Mouse (Mus musculus): Measurements from ENCODE around the gene Ambra1. TPM values are rescaled to one million over a fixed set of nuclear protein-coding genes. Genes with fewer than 3 reads are reported as not detected.

The Ambra1 gene
- total and polyA plus RNA-seq, 3 experiments = 12.7 to 15.3 (median 14.7) TPM

DNA sequence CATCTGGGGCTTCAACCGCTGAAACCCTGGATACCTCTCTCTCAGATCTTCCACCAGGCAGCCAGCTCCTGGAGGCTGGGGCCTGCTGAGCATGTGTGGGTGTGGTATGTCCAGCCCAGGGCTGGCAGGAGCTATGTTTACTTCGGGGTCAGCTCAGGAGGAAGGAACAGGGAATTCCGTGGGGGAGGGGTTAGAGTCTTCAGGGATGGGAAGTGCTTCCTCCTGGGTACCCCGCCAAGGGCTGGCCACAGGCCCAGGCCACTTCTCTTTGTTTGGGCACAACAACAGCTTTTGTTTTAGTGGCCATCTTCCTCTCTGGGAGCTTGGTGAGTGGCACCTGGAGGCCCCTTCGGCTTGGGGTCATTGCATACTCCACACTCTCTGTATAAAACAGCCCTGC lies 223.9 kb downstream of the Ambra1 start:
- peak overlapping the region; percentile 85 for H3K27ac ChIP-seq
- TF ChIP-seq POLR2A (IDR thresholded peaks at IDR 0.05; ENCODE audit: insufficient read depth, low read depth, low read length) (0 out of 2 replicates have a peak, but pooled peaks have one; percentile 21), CTCF (IDR thresholded peaks at IDR 0.05) (peak; percentile 35), EP300 (IDR thresholded peaks at IDR 0.05; ENCODE audit: insufficient read depth, low read depth, low read length) (peak; percentile 96)
- H3K36me3 ChIP-seq (ENCODE audit: control insufficient read depth, insufficient read depth, low read length) = peaks cover 12% of the 10 kb centered on the region
- peaks cover 13% of the 10 kb centered on the region for H3K79me2 ChIP-seq (replicated peaks; ENCODE audit: control insufficient read depth, insufficient read depth, low read length)
- DNase-seq = peak; percentile 81 to 87
- H3K4me3 ChIP-seq = no peak overlapping the region
- H3K9ac ChIP-seq (ENCODE audit: low read depth, low read length) = 0 out of 2 replicates have a peak overlapping the region, but pooled peaks have one; percentile 27
- intact Hi-C loops (cut with DNase I) = no loop called here
- WGBS = 3% methylated on average over 5 of the region's 5 CpGs
- H3K27me3 ChIP-seq (ENCODE audit: control insufficient read depth, insufficient read depth, low read length) = no peaks in the 10 kb centered on the region
- H3K4me1 ChIP-seq (ENCODE audit: control insufficient read depth, insufficient read depth, low read length) = peaks cover 38% of the 10 kb centered on the region

DNA sequence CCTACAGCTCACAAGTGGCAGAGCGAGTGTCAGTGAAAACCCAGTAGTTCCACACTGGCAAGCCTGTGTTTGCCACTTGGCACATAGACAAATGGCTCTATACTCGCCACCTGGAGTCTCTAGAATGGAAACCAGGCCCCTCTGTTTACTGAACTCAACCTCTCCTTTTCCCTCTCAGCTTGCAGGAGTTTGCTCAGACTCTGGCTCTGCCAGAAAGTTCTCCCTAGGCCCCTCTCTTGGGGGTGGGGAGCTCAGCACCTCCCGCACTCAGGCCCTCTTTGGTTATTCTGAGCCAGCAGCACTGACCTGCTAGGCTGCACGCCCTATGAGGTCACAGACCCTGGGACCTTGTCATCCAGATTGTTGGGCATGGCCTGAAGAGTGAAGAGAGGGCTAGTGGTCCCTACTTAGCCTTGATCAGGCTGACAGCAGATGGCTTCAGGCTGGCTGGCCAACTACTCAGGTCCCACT lies 225.2 kb downstream of the Ambra1 start:
- H3K27me3 ChIP-seq (ENCODE audit: control insufficient read depth, insufficient read depth, low read length) = no peaks in the 10 kb centered on the region
- TF ChIP-seq CTCF (IDR thresholded peaks at IDR 0.05) (no peak), POLR2A (IDR thresholded peaks at IDR 0.05; ENCODE audit: insufficient read depth, low read depth, low read length) (no peak), EP300 (IDR thresholded peaks at IDR 0.05; ENCODE audit: insufficient read depth, low read depth, low read length) (no peak)
- H3K9ac ChIP-seq (ENCODE audit: low read depth, low read length) = no peak overlapping the region
- no peak overlapping the region for H3K4me3 ChIP-seq
- DNase-seq = no peak
- peaks cover 11% of the 10 kb centered on the region for H3K36me3 ChIP-seq (ENCODE audit: control insufficient read depth, insufficient read depth, low read length)
- H3K27ac ChIP-seq = peak overlapping the region; percentile 80
- peaks cover 10% of the 10 kb centered on the region for H3K79me2 ChIP-seq (replicated peaks; ENCODE audit: control insufficient read depth, insufficient read depth, low read length)
- WGBS = 71% methylated on average over 4 of the region's 4 CpGs
- intact Hi-C loops (cut with DNase I) = no loop called here
- peaks cover 34% of the 10 kb centered on the region for H3K4me1 ChIP-seq (ENCODE audit: control insufficient read depth, insufficient read depth, low read length)

DNA sequence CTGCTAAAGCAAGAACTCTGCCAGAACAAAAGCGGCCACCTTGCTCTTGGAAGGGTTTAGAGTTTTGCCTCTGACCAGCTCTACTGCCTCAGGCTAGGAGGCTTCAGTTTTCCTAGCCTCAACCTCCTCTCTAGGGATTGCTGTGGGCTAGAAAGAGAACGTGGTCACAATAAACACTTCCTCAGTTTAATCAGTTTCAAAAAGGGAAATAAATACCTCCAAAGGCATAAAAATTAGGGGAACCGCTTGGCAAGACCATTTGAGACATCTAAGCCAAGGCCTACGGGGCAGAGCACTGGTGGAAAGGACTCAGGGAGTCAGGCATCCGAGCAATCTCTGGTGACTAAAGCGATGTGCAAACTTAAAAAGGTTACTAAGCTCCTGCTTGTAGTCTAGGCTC lies 225.9 kb downstream of the Ambra1 start:
- TF ChIP-seq CTCF (IDR thresholded peaks at IDR 0.05) (no peak), EP300 (IDR thresholded peaks at IDR 0.05; ENCODE audit: insufficient read depth, low read depth, low read length) (no peak), POLR2A (IDR thresholded peaks at IDR 0.05; ENCODE audit: insufficient read depth, low read depth, low read length) (no peak)
- no peak overlapping the region for H3K9ac ChIP-seq (ENCODE audit: low read depth, low read length)
- DNase-seq = no peak
- no peak overlapping the region for H3K4me3 ChIP-seq
- no peaks in the 10 kb centered on the region for H3K27me3 ChIP-seq (ENCODE audit: control insufficient read depth, insufficient read depth, low read length)
- intact Hi-C loops (cut with DNase I) = no loop called here
- H3K79me2 ChIP-seq (replicated peaks; ENCODE audit: control insufficient read depth, insufficient read depth, low read length) = peaks cover 13% of the 10 kb centered on the region
- H3K27ac ChIP-seq = no peak overlapping the region; the same call in 1 of the 2 replicates
- peaks cover 6% of the 10 kb centered on the region for H3K36me3 ChIP-seq (ENCODE audit: control insufficient read depth, insufficient read depth, low read length)
- WGBS = 77% methylated on average over 6 of the region's 6 CpGs
- peaks cover 30% of the 10 kb centered on the region for H3K4me1 ChIP-seq (ENCODE audit: control insufficient read depth, insufficient read depth, low read length)

DNA sequence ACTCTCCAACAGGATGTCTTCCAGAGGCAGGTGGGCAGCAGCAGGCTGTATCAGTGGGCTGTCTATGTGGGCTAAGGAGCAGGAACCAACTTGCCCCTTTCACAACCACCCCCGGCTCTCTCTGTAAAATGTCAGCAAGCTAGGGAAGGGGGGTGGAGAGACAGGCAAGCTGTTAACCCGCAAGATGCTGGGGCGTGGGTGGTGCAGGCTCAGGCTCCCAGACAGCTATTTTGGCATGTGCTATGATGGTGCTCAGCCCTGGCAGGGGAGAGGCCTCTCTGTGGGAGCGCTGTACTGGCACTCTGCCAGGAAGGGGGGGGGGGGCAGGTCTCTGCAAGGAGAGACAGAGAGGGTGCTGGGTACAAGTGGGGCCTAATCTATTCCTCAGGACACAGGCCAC lies 227.2 kb downstream of the Ambra1 start:
- Histone ChIP-seq H3K9ac (ENCODE audit: low read depth, low read length) (no peak overlapping the region), H3K27ac (no peak overlapping the region), H3K79me2 (replicated peaks; ENCODE audit: control insufficient read depth, insufficient read depth, low read length) (peaks cover 15% of the 10 kb centered on the region), H3K36me3 (ENCODE audit: control insufficient read depth, insufficient read depth, low read length) (peaks cover 6% of the 10 kb centered on the region), H3K4me1 (ENCODE audit: control insufficient read depth, insufficient read depth, low read length) (peaks cover 28% of the 10 kb centered on the region), H3K4me3 (no peak overlapping the region), H3K27me3 (ENCODE audit: control insufficient read depth, insufficient read depth, low read length) (no peaks in the 10 kb centered on the region)
- intact Hi-C loops (cut with DNase I) = no loop called here
- TF ChIP-seq CTCF (IDR thresholded peaks at IDR 0.05) (no peak), POLR2A (IDR thresholded peaks at IDR 0.05; ENCODE audit: insufficient read depth, low read depth, low read length) (no peak), EP300 (IDR thresholded peaks at IDR 0.05; ENCODE audit: insufficient read depth, low read depth, low read length) (no peak)
- 1% methylated on average over 4 of the region's 4 CpGs for WGBS
- peak in 1 of 2 experiments; percentile 20 for DNase-seq

DNA sequence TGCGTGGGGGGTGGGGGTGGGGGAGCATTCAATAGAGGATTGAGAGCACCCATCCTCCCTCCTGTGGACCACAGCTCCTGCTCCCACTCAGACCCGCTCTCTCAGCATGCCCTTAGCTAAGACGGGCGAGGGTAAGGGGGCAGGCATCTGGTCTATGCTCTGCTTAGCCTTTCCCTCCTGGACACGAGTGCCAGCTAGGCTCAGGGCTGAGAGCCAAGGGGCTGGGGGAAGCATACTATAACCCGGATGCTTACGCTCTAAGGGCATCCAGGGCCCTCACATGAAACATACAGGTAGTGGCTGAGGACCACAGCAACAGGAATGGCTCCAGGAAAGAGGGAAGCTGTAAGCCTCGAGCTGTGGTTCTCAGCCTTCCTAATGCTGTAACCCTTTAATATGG lies 228.1 kb downstream of the Ambra1 start:
- Histone ChIP-seq H3K4me1 (ENCODE audit: control insufficient read depth, insufficient read depth, low read length) (peaks cover 32% of the 10 kb centered on the region), H3K27ac (no peak overlapping the region), H3K9ac (ENCODE audit: low read depth, low read length) (no peak overlapping the region), H3K27me3 (ENCODE audit: control insufficient read depth, insufficient read depth, low read length) (no peaks in the 10 kb centered on the region), H3K79me2 (replicated peaks; ENCODE audit: control insufficient read depth, insufficient read depth, low read length) (peaks cover 18% of the 10 kb centered on the region), H3K36me3 (ENCODE audit: control insufficient read depth, insufficient read depth, low read length) (peaks cover 6% of the 10 kb centered on the region), H3K4me3 (no peak overlapping the region)
- intact Hi-C loops (cut with DNase I) = no loop called here
- WGBS = 67% methylated on average over 8 of the region's 8 CpGs
- TF ChIP-seq POLR2A (IDR thresholded peaks at IDR 0.05; ENCODE audit: insufficient read depth, low read depth, low read length) = no peak
- TF ChIP-seq EP300 (IDR thresholded peaks at IDR 0.05; ENCODE audit: insufficient read depth, low read depth, low read length) = no peak
- no peak for DNase-seq

DNA sequence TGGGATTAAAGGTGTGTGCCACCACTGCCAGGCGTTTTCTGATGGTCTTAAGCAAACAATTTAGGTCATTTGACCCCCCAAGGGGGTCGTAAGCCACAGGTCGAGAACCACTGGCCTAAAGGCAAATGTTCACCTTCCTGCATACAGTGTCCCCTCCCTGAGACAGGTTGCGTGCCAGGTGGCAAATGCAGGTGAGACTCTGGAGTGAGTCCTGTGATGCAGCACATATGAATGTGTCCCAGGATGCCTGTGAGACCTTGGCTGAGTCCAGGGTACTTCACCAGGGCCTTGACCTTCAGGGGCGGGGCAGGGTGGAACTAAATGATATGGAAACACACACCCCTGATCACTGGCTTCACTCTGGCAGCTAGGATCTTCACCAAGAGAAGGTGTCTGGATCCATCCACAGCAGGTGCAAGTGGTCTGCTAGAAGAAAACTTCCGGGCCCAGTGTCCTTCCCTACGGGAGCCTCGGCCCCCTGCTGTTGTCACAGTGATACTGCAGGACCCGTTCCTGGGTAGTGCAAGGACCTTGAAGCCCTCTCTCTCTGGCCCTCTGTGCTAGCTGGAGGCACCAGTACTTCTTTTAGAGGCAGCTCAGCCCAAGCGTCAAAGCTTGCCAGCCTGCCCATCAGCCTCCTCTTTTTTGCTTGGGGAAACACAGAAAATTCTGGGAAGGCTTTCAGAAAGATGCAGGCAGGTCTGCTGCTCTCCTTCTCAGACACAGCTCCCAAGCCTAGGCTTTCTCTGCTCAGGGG lies 228.9 kb downstream of the Ambra1 start:
- intact Hi-C loops (cut with DNase I) = loop anchor here (1.0 kb wide), 1 partner anchor 15 kb away; no protein-coding TSS in a partner anchor
- Histone ChIP-seq H3K27ac (peak overlapping the region; percentile 40), H3K27me3 (ENCODE audit: control insufficient read depth, insufficient read depth, low read length) (no peaks in the 10 kb centered on the region), H3K4me1 (ENCODE audit: control insufficient read depth, insufficient read depth, low read length) (peaks cover 28% of the 10 kb centered on the region), H3K36me3 (ENCODE audit: control insufficient read depth, insufficient read depth, low read length) (peaks cover 6% of the 10 kb centered on the region; the same call in 1 of the 2 replicates), H3K9ac (ENCODE audit: low read depth, low read length) (no peak overlapping the region; the same call in none of the 2 replicates), H3K4me3 (no peak overlapping the region), H3K79me2 (replicated peaks; ENCODE audit: control insufficient read depth, insufficient read depth, low read length) (peaks cover 19% of the 10 kb centered on the region)
- DNase-seq = peak; percentile 60 to 70
- no peak for TF ChIP-seq POLR2A (IDR thresholded peaks at IDR 0.05; ENCODE audit: insufficient read depth, low read depth, low read length)
- TF ChIP-seq EP300 (IDR thresholded peaks at IDR 0.05; ENCODE audit: insufficient read depth, low read depth, low read length) = 0 out of 2 replicates have a peak, but pooled peaks have one; percentile 20
- peak; percentile 98 for TF ChIP-seq CTCF (IDR thresholded peaks at IDR 0.05)
- 43% methylated on average over 10 of the region's 10 CpGs for WGBS

Data from heart, adult 2 months (tissue).